Mouse (Mus musculus) C2C12 (cell line): ENCODE measurements around the gene Uggt1.

Experiments
- CEBPB ChIP-seq: IDR thresholded peaks from one replicate; pipeline ENCODE4 v1.6.1; 2011; ENCODE audit warnings: low read depth, mild to moderate bottlenecking, control low read depth, moderate library complexity
- CTCF ChIP-seq: IDR thresholded peaks from one replicate; pipeline ENCODE4 v1.5.1; 2011; ENCODE audit not compliant: control insufficient read depth, insufficient read depth, insufficient read length
- FOSL1 ChIP-seq: IDR thresholded peaks from one replicate; pipeline ENCODE4 v1.8.0; 2011; ENCODE audit warnings: mild to moderate bottlenecking, low read length; ENCODE audit not compliant: poor library complexity, insufficient read depth, severe bottlenecking
- MAX ChIP-seq: IDR thresholded peaks from one replicate; pipeline ENCODE4 v1.6.1; 2011; ENCODE audit warnings: mild to moderate bottlenecking, control low read depth
- MYOD1 ChIP-seq: IDR thresholded peaks from one replicate; pipeline ENCODE4 v1.6.1; 2011; ENCODE audit warnings: low read depth; ENCODE audit not compliant: control insufficient read depth, insufficient read length
- USF1 ChIP-seq: IDR thresholded peaks from one replicate; pipeline ENCODE4 v1.6.1; 2011; ENCODE audit warnings: low read depth, mild to moderate bottlenecking, control low read depth, moderate library complexity

DNA sequence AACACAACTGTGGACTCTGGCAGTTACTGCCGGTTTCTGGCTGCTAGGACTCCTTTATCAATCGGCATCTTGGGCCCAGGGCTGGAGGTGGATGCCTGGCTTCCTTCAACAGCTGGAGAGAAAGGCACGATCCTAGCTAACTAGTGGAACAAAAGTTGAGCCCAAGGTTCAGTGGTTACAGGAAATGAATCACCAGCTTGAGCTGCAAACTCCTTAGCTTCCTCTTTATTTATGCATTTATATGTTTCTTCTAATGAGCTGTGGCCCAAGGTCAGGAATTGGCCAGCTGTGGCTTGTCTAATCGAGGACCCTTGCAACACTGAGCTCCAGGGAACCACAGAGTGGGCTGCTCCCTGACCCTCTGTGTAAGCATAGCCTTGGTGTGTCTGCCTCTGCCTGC, 115.4 kb downstream of the Uggt1 start:
- TF ChIP-seq CTCF (no peak), FOSL1 (no peak), USF1 (no peak), MYOD1 (peak; percentile 57), CEBPB (no peak), MAX (no peak)
